Mouse (Mus musculus) liver, postnatal 0 days (tissue): ENCODE data around the gene Ptpa.

ENCODE experiments used
- CTCF ChIP-seq: sonication (generic); IDR thresholded peaks from 2 replicates; pipeline ENCODE4 v1.5.1; 2016; ENCODE audit warnings: antibody characterized with exemption, low read depth
- EP300 ChIP-seq: IDR thresholded peaks from 2 replicates; pipeline ENCODE4 v1.6.1; 2016; ENCODE audit warnings: antibody characterized with exemption, low read depth, mild to moderate bottlenecking

GRCm38 (mm10) chr2:30392577-30393369 is 23.1 kb upstream of the Ptpa start:
- TF ChIP-seq EP300 (no peak), CTCF (no peak)
